ENCODE assay signal across 8 mouse cellular contexts in genomic region chr2:35337419-35337818, GRCm38 (mm10). TPM values are rescaled to one million over a fixed set of nuclear protein-coding genes. Genes with fewer than 3 reads are reported as not detected.
DNase-seq lines count a peak whose midpoint lies in the region; ATAC-seq and TF ChIP-seq lines count a peak whose summit lies in the region.

No protein-coding gene starts in this region.

- H3K27ac ChIP-seq in brown adipose tissue, adult 24 weeks (replicated peaks; ENCODE audit: low read depth, low read length) = peak overlapping the region; percentile 85
- peak overlapping the region; percentile 89 for H3K27ac ChIP-seq in heart, embryonic 15.5 days
- H3K27ac ChIP-seq in limb, embryonic 15.5 days = peak overlapping the region; percentile 79
- H3K27ac ChIP-seq in neural tube, embryonic 14.5 days (ENCODE audit: low read depth, low read length) = peak overlapping the region; percentile 13; the same call in 1 of the 2 replicates

- peak overlapping the region; percentile 94 for H3K4me2 ChIP-seq in heart, embryonic 15.5 days
- peak overlapping the region; percentile 93 for H3K4me2 ChIP-seq in limb, embryonic 15.5 days
- peak overlapping the region; percentile 91 for H3K4me2 ChIP-seq in neural tube, embryonic 14.5 days (ENCODE audit: low read depth, low read length)

- DNase-seq in frontal cortex, postnatal 10 days (ENCODE audit: low spot score in 2 of 2) = no peak
- no peak for DNase-seq in cerebellum, adult 9-11 months

- peak overlapping the region; percentile 49; the same call in 1 of the 2 replicates for H3K9ac ChIP-seq in heart, embryonic 15.5 days
- H3K9ac ChIP-seq in limb, embryonic 15.5 days = no peak overlapping the region
- no peak overlapping the region for H3K9ac ChIP-seq in neural tube, embryonic 14.5 days (replicated peaks; ENCODE audit: low read depth, low read length)

- H3K36me3 ChIP-seq in E14TG2a.4 (ENCODE audit: insufficient read depth, low read length) = no peaks in the 10 kb centered on the region
- no peaks in the 10 kb centered on the region for H3K36me3 ChIP-seq in heart, embryonic 15.5 days
- H3K36me3 ChIP-seq in limb, embryonic 15.5 days = no peaks in the 10 kb centered on the region
- no peaks in the 10 kb centered on the region for H3K36me3 ChIP-seq in neural tube, embryonic 14.5 days (ENCODE audit: control insufficient read depth, insufficient read depth, low read length)

- no peaks in the 10 kb centered on the region for H3K9me3 ChIP-seq in E14TG2a.4 (ENCODE audit: low read length)
- no peaks in the 10 kb centered on the region for H3K9me3 ChIP-seq in heart, embryonic 15.5 days (replicated peaks)
- H3K9me3 ChIP-seq in limb, embryonic 15.5 days = no peaks in the 10 kb centered on the region
- no peaks in the 10 kb centered on the region for H3K9me3 ChIP-seq in neural tube, embryonic 14.5 days (ENCODE audit: control insufficient read depth, low read length)

- WGBS in heart, embryonic 15.5 days = 49% methylated on average over 10 of the region's 10 CpGs
- WGBS in limb, embryonic 15.5 days = 41% methylated on average over 10 of the region's 10 CpGs
- 43% methylated on average over 10 of the region's 10 CpGs for WGBS in neural tube, embryonic 14.5 days

- no peak for TF ChIP-seq CTCF in E14TG2a.4 (conservative IDR thresholded peaks at IDR 0.05; ENCODE audit: low read length)

- H3K27me3 ChIP-seq in E14TG2a.4 (ENCODE audit: insufficient read depth, low read length) = peaks cover 16% of the 10 kb centered on the region
- no peaks in the 10 kb centered on the region for H3K27me3 ChIP-seq in heart, embryonic 15.5 days
- H3K27me3 ChIP-seq in limb, embryonic 15.5 days = no peaks in the 10 kb centered on the region
- no peaks in the 10 kb centered on the region for H3K27me3 ChIP-seq in neural tube, embryonic 14.5 days (ENCODE audit: control insufficient read depth, insufficient read depth, low read length)

- peak overlapping the region; percentile 26; the same call in 1 of the 2 replicates for H3K4me3 ChIP-seq in E14TG2a.4 (replicated peaks; ENCODE audit: low read length)
- H3K4me3 ChIP-seq in brown adipose tissue, adult 24 weeks (ENCODE audit: insufficient read depth, low read depth, low read length) = peak overlapping the region; percentile 61
- H3K4me3 ChIP-seq in heart, embryonic 15.5 days = peak overlapping the region; percentile 80
- H3K4me3 ChIP-seq in limb, embryonic 15.5 days = peak overlapping the region; percentile 56
- peak overlapping the region; percentile 57 for H3K4me3 ChIP-seq in neural tube, embryonic 14.5 days (ENCODE audit: low read depth, low read length)

- ATAC-seq in heart, embryonic 15.5 days (replicated peaks; ENCODE audit: insufficient number of reproducible peaks, insufficient read depth, low FRiP score, low read depth) = no peak
- no peak for ATAC-seq in limb, embryonic 15.5 days (ENCODE audit: insufficient number of reproducible peaks, low FRiP score, low TSS enrichment, low read depth)
- no peak for ATAC-seq in neural tube, embryonic 14.5 days (ENCODE audit: low read depth)
- ATAC-seq in activated CD4-positive, CD25-positive, alpha-beta regulatory T cell, adult 4 months = no peak

- H3K4me1 ChIP-seq in E14TG2a.4 (replicated peaks; ENCODE audit: low read depth, low read length) = peaks cover 42% of the 10 kb centered on the region
- peaks cover 29% of the 10 kb centered on the region for H3K4me1 ChIP-seq in brown adipose tissue, adult 24 weeks (ENCODE audit: control insufficient read depth, insufficient read depth, insufficient read length, low read length)
- H3K4me1 ChIP-seq in heart, embryonic 15.5 days (replicated peaks) = peaks cover 17% of the 10 kb centered on the region
- peaks cover 19% of the 10 kb centered on the region for H3K4me1 ChIP-seq in limb, embryonic 15.5 days
- H3K4me1 ChIP-seq in neural tube, embryonic 14.5 days (ENCODE audit: control insufficient read depth, insufficient read depth, low read length) = peaks cover 8% of the 10 kb centered on the region; the same call in 1 of the 2 replicates

RNA-seq across cellular contexts. Expression of gene Stom, which starts 0.6 kb away (rescaled TPM):
- 230 and 257 TPM in 2 replicates for polyA plus RNA-seq in brown adipose tissue, adult 24 weeks (2012; ENCODE audit: insufficient read depth, insufficient read length, missing spikeins)
- polyA plus RNA-seq in heart, embryonic 15.5 days (2015; fragmentation: Nextera tagmentation; extraction: Ambion mirVana) = 52.2 and 65.6 TPM in 2 replicates
- 22.2 and 25.7 TPM in 2 replicates for polyA plus RNA-seq in limb, embryonic 15.5 days (2015; fragmentation: Nextera tagmentation; extraction: Ambion mirVana)
- 14.2 and 20.8 TPM in 2 replicates for polyA plus RNA-seq in neural tube, embryonic 14.5 days (2014; fragmentation: Nextera tagmentation; extraction: Ambion mirVana)
- polyA plus RNA-seq in activated CD4-positive, CD25-positive, alpha-beta regulatory T cell, adult 4 months (2017; shearing (Covaris generic)) = 1 to 10 TPM; 2.7 to 4.0 TPM

RNA-seq across cellular contexts. Expression of gene 4930568D16Rik, which starts 30.1 kb away (rescaled TPM):
- not detected in 2 replicates for polyA plus RNA-seq in brown adipose tissue, adult 24 weeks (2012; ENCODE audit: insufficient read depth, insufficient read length, missing spikeins)
- polyA plus RNA-seq in heart, embryonic 15.5 days (2015; fragmentation: Nextera tagmentation; extraction: Ambion mirVana) = not detected in 2 replicates
- not detected in 2 replicates for polyA plus RNA-seq in limb, embryonic 15.5 days (2015; fragmentation: Nextera tagmentation; extraction: Ambion mirVana)
- not detected in 2 replicates for polyA plus RNA-seq in neural tube, embryonic 14.5 days (2014; fragmentation: Nextera tagmentation; extraction: Ambion mirVana)
- not detected for polyA plus RNA-seq in activated CD4-positive, CD25-positive, alpha-beta regulatory T cell, adult 4 months (2017; shearing (Covaris generic))

RNA-seq across cellular contexts. Expression of gene 4930402F06Rik, which starts 59.6 kb away (rescaled TPM):
- not detected in 2 replicates for polyA plus RNA-seq in brown adipose tissue, adult 24 weeks (2012; ENCODE audit: insufficient read depth, insufficient read length, missing spikeins)
- not detected in 2 replicates for polyA plus RNA-seq in heart, embryonic 15.5 days (2015; fragmentation: Nextera tagmentation; extraction: Ambion mirVana)
- polyA plus RNA-seq in limb, embryonic 15.5 days (2015; fragmentation: Nextera tagmentation; extraction: Ambion mirVana) = not detected in 2 replicates
- polyA plus RNA-seq in neural tube, embryonic 14.5 days (2014; fragmentation: Nextera tagmentation; extraction: Ambion mirVana) = not detected in 2 replicates
- not detected for polyA plus RNA-seq in activated CD4-positive, CD25-positive, alpha-beta regulatory T cell, adult 4 months (2017; shearing (Covaris generic))

Comparison
In these comparisons a context has a peak if more than half of its experiments do, and no peak if none do; other contexts are left out.
1. H3K4me3 ChIP-seq: peak in every context shown above with its lines; median percentile 80 in heart, embryonic 15.5 days; 61 in brown adipose tissue, adult 24 weeks; 57 in neural tube, embryonic 14.5 days; 56 in limb, embryonic 15.5 days; 26 in E14TG2a.4.
2. H3K27ac ChIP-seq: peak in every context shown above with its lines; median percentile 89 in heart, embryonic 15.5 days; 85 in brown adipose tissue, adult 24 weeks; 79 in limb, embryonic 15.5 days; 13 in neural tube, embryonic 14.5 days.